ENCODE assay signal across 7 mouse cellular contexts in genomic region chr3:144205351-144206153, GRCm38 (mm10). TPM values are rescaled to one million over a fixed set of nuclear protein-coding genes. Genes with fewer than 3 reads are reported as not detected.
DNase-seq lines count a peak whose midpoint lies in the region; ATAC-seq lines count a peak whose summit lies in the region.

No protein-coding gene starts in this region.

- H3K4me3 ChIP-seq in limb, embryonic 10.5 days, result peak overlapping the region; percentile 91
- H3K4me3 ChIP-seq in midbrain, embryonic 12.5 days, result peak overlapping the region; percentile 82

- H3K4me1 ChIP-seq in limb, embryonic 10.5 days, result peaks cover 27% of the 10 kb centered on the region
- peaks cover 20% of the 10 kb centered on the region for H3K4me1 ChIP-seq in midbrain, embryonic 12.5 days

- H3K27ac ChIP-seq in limb, embryonic 10.5 days, result peak overlapping the region; percentile 98
- peak overlapping the region; percentile 98 for H3K27ac ChIP-seq in midbrain, embryonic 12.5 days (replicated peaks)

- peak overlapping the region; percentile 89 for H3K9ac ChIP-seq in midbrain, embryonic 12.5 days (replicated peaks)

- peak overlapping the region; percentile 81 for H3K4me2 ChIP-seq in midbrain, embryonic 12.5 days (replicated peaks)

- peak; percentile 96 for DNase-seq in adrenal gland, adult 8-10 months
- DNase-seq in embryo, embryonic 11.5 days (ENCODE audit: low read depth, low spot score), result peak; percentile 91
- peak; percentile 96 for DNase-seq in kidney, adult 11 months
- DNase-seq in limb, embryonic 10.5 days (ENCODE audit: low spot score), result peak; percentile 96
- peak; percentile 93 for DNase-seq in skeletal muscle tissue, adult 2 months (ENCODE audit: low read depth, low spot score)

- no peaks in the 10 kb centered on the region for H3K27me3 ChIP-seq in limb, embryonic 10.5 days (ENCODE audit: low read depth, poor library complexity, severe bottlenecking)
- H3K27me3 ChIP-seq in midbrain, embryonic 12.5 days, result no peaks in the 10 kb centered on the region

- peaks cover 14% of the 10 kb centered on the region for H3K36me3 ChIP-seq in limb, embryonic 10.5 days
- no peaks in the 10 kb centered on the region for H3K36me3 ChIP-seq in midbrain, embryonic 12.5 days

- no peaks in the 10 kb centered on the region for H3K9me3 ChIP-seq in limb, embryonic 10.5 days (replicated peaks)
- no peaks in the 10 kb centered on the region for H3K9me3 ChIP-seq in midbrain, embryonic 12.5 days

- ATAC-seq in granulocyte monocyte progenitor cell, adult 5-6 weeks (replicated peaks; ENCODE audit: poor library complexity, severe bottlenecking), result peak; percentile 52
- ATAC-seq in midbrain, embryonic 12.5 days (ENCODE audit: low FRiP score, low read depth), result peak; percentile 91

- 1% methylated on average over 61 of the region's 69 CpGs for WGBS in limb, embryonic 10.5 days
- WGBS in midbrain, embryonic 12.5 days, result under 1% methylated on average over 68 of the region's 69 CpGs

RNA-seq across cellular contexts. Expression of gene Lmo4, which starts 0.5 kb away (rescaled TPM):
- 10 to 100 TPM; 53.7 to 93.7 (median 73.7) TPM for total RNA-seq in adrenal gland, adult 8-10 months (2022)
- total RNA-seq in granulocyte monocyte progenitor cell, adult 5-6 weeks (2014; fragmentation: Nextera tagmentation), result 116 and 130 TPM in 2 replicates
- 34.5 and 45.1 TPM in 2 replicates for total RNA-seq in granulocyte monocyte progenitor cell, adult 5-6 weeks (2017)
- polyA plus RNA-seq in limb, embryonic 10.5 days (2016; fragmentation: Nextera tagmentation; extraction: Ambion mirVana), result 45.9 and 56.6 TPM in 2 replicates
- polyA plus RNA-seq in midbrain, embryonic 12.5 days (2016; fragmentation: Nextera tagmentation; extraction: Ambion mirVana), result 33.0 and 44.0 TPM in 2 replicates

Comparison
In these comparisons a context has a peak if more than half of its experiments do, and no peak if none do; other contexts are left out.
1. Peak in every context shown above with its lines: DNase-seq, ATAC-seq, H3K4me3 ChIP-seq and H3K27ac ChIP-seq.